Mouse (Mus musculus) c-Kit-positive CD71-negative TER-119-negative erythroid progenitor cells, embryonic 14.5 days (primary cell): ENCODE results near the gene Olfr1276.

Experiments used
- DNase-seq: peaks from one replicate; pipeline ENCODE4 v3.0.0-alpha.2; 2013; ENCODE audit warnings: low read depth

Gene Olfr1276

DNA sequence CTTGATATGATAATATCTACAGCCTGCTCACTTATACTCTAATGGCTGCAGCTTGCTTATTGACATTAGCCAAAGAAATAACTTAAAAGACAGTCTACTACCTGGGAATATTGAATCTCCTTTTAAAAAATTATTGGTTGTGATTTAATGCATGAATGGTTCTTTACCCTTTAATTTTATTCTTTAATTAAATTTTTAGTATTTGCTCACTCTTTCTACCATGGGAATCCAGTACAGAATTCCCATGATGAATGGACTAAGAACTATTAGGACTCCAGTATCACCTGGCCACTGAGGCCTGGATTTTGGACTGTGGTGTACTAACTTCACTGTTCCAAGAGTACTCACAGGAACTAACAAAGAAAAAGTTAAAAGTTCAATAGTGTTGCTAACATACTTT, at the start of gene Olfr1276:
Gene Olfr1276 (plus strand): TSS at position 301 of the 400 bp plus-strand sequence.
- DNase-seq, result no peak

DNA sequence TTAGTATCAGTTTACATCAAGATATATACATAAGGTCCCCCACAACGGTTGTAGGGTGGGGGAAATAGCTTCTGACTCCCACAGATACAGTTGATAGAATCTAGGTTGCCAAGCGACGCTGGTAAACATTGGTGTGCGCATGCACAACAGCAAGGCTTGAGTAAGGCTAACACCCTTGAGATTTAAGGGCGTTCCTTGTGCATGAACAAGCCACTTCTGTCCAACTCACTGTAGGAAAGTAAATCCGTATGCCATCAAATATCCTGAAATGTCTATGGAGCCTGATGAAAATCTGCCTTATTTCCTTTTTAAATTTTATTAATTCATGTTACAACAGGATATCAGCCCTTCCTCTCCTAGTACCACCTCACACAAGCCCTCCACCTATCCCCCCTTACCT, 24.8 kb upstream of the Olfr1276 start, which contains the start of gene 4930430A15Rik:
Gene 4930430A15Rik (minus strand): TSS at position 101 of the 400 bp plus-strand sequence.
- no peak for DNase-seq

DNA sequence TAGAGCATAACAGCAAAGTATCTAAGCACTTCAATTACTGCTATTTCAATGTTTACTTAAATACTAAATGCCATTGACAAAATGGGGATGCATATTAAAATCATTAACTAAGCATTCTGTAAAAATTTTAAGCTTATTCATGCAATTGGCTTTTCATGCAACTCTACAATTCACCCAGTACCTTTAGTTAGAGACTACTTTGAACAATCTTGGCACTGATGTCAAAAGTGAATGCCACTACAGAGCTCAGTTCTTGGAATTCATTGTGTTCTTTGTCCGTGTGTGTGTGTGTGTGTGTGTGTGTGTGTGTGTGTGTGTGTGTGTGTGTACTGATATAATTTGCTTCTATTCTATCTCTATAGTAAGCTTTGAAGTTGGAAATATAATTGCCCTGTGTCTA, 19.1 kb upstream of the Olfr1276 start, which contains the start of gene Olfr1275:
Gene Olfr1275 (minus strand): TSS at position 101 of the 400 bp plus-strand sequence.
- no peak for DNase-seq

DNA sequence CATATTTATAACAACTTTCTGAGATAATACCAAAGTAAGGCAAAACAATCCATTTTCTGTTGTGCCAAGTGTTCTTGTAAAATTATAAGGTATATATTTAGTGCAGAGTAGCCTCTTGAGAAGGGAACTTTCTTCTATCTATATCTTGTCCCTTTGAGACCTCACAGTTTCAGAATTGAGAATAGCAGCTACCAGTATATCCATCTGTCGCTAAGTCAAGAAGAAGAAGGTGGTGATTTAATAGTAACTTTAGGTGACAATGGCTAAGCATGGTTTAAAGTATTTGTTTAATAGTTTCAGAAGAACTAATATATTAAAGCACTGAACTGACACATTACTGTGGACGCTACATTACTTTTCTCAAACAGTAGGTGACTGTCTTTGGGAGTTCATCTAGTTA, 19.7 kb downstream of the Olfr1276 start, which contains the start of gene Olfr1277:
Gene Olfr1277 (minus strand): TSS at position 101 of the 400 bp plus-strand sequence.
- DNase-seq, result no peak

DNA sequence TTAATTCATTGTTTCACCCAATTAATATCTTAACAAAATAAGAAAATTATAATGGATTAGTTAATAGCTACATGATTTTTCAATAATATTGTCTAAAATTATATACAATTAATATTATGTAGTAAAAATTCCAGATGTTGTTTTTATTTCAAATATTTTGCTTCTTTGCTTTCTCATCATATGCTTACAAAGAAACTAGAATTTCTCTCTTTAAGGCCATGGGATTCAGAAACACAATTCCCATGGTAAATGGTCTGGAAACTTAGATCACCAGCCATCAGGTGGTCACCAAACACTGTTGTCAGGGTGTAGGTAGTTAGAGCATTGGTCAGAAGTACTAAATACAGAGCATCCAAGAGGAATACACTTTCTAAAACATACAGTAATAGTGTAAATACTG, 35.5 kb downstream of the Olfr1276 start, which contains the start of gene Olfr1278:
Gene Olfr1278 (plus strand): TSS at position 301 of the 400 bp plus-strand sequence.
- no peak for DNase-seq

DNA sequence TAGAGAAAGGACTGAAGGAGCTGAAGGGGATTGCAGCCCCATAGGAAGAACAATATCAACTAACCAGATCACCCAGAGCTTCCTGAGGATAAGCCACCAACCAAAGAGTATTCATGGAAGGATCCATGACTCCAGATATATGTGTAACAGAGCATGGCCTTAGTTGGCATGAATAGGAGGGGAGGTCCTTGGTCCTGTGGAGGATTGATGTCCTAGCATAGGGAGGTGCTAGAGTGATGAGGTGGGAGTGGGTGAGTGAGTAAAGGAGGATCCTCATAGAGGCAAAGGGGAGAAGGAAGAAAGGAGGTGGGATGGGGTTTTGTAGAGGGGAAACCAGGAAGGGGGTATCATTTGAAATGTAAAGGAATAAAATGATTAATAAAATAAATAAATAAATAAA, 44.2 kb downstream of the Olfr1276 start:
- no peak for DNase-seq

DNA sequence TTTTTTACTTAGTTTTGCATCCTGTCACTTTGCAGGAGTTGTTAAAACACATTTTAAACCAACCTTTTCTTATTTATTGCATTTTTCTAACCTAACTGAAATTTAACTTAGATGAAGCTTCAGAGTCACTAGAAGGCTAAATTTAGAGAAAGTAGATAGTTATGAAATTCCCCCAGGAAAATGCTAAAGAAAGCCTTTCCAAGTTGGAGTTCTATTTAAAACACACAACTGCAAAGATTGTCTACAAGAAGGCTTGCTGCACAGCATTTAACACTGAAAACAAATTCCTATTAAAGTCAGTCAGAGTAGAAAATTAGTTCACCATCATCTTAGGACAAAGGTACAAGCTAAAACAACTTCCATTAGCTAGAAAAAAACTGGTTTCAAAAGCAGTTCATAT, 46.1 kb downstream of the Olfr1276 start, which contains the start of gene Olfr1279:
Gene Olfr1279 (plus strand): TSS at position 262 of the 400 bp plus-strand sequence.
- DNase-seq, result no peak
